Mouse (Mus musculus) MEL (cell line): Measurements from ENCODE around the gene Bahd1.

Source experiments
- GABPA ChIP-seq: IDR thresholded peaks from 2 replicates; pipeline ENCODE4 v1.6.1; 2012; ENCODE audit warnings: low read depth, mild to moderate bottlenecking, inconsistent platforms, low read length, improper control_type of control experiment, moderate library complexity
- SIN3A ChIP-seq: IDR thresholded peaks from 2 replicates; pipeline ENCODE4 v1.6.1; 2012; ENCODE audit warnings: low read length, improper control_type of control experiment, inconsistent platforms

GRCm38 (mm10) chr2:118875316-118875715, 24.9 kb upstream of the Bahd1 start:
- TF ChIP-seq GABPA: no peak
- no peak for TF ChIP-seq SIN3A
